Mouse (Mus musculus) midbrain, postnatal 0 days (tissue): ENCODE results near the gene Adssl1. TPM values are rescaled to one million over a fixed set of nuclear protein-coding genes. Genes with fewer than 3 reads are reported as not detected.
A peak's percentile ranks its signal among the peaks of the same experiment; 100 is the strongest.

Source experiments
- ATAC-seq: fragments of 200-750 bp; cut with Nextera tagmentation; 2 replicates; pipeline ENCODE4 v1.8.0; 2017; ENCODE audit warnings: moderate number of reproducible peaks, mild to moderate bottlenecking, moderate TSS enrichment, moderate library complexity; ENCODE audit not compliant: low FRiP score
- DNase-seq: peaks from one replicate; pipeline ENCODE4 v3.0.0-alpha.2; 2015; ENCODE audit warnings: low spot score
- H3K27ac ChIP-seq: fragments of 300-500 bp; sonication (generic); 2 replicates; pipeline ENCODE4 v1.5.1; 2014; ENCODE audit warnings: low read depth, mild to moderate bottlenecking, low read length, mixed read lengths
- H3K27me3 ChIP-seq: fragments of 300-500 bp; sonication (generic); 2 replicates; pipeline ENCODE4 v1.6.1; 2014; ENCODE audit warnings: low read length, control low read depth, mixed read lengths; ENCODE audit not compliant: insufficient read depth
- H3K36me3 ChIP-seq: fragments of 300-500 bp; sonication (generic); 2 replicates; pipeline ENCODE4 v1.6.1; 2014; ENCODE audit warnings: low read length, control low read depth, mixed read lengths; ENCODE audit not compliant: insufficient read depth
- H3K4me1 ChIP-seq: fragments of 300-500 bp; sonication (generic); 2 replicates; pipeline ENCODE4 v1.6.1; 2014; ENCODE audit warnings: mild to moderate bottlenecking, control low read depth, antibody characterized with exemption, low read length, mixed read lengths; ENCODE audit not compliant: insufficient read depth
- H3K4me2 ChIP-seq: fragments of 300-500 bp; sonication (generic); 2 replicates; pipeline ENCODE4 v1.6.1; 2014; ENCODE audit warnings: low read depth, mild to moderate bottlenecking, low read length, mixed read lengths; ENCODE audit not compliant: poor library complexity, severe bottlenecking
- H3K4me3 ChIP-seq: fragments of 300-500 bp; sonication (generic); 2 replicates; pipeline ENCODE4 v1.5.1; 2014; ENCODE audit warnings: low read depth, mild to moderate bottlenecking, low read length, moderate library complexity
- H3K9ac ChIP-seq: fragments of 300-500 bp; sonication (generic); replicated peaks from 2 replicates; pipeline ENCODE4 v1.6.1; 2014; ENCODE audit warnings: mild to moderate bottlenecking, low read length, moderate library complexity, mixed read lengths; ENCODE audit not compliant: poor library complexity, severe bottlenecking
- H3K9me3 ChIP-seq: fragments of 300-500 bp; sonication (generic); 2 replicates; pipeline ENCODE4 v1.6.1; 2016; ENCODE audit warnings: low read length, control low read depth
- CTCF ChIP-seq: IDR thresholded peaks from 2 replicates; pipeline ENCODE4 v1.5.1; 2016; ENCODE audit warnings: antibody characterized with exemption, mild to moderate bottlenecking
- WGBS: fragments of 180-500 bp; shearing (Covaris S2); extraction: QIAGEN DNeasy Blood & Tissue Kit; methylation state at CpG from one replicate; pipeline ENCODE4 v1.1.7; 2014; 5-methylcytosine and 5-hydroxymethylcytosine counted together
- polyA plus RNA-seq: library from polyadenylated mRNA; unstranded; fragments of >200 nt; fragmentation: Nextera tagmentation; extraction: Ambion mirVana; gene quantifications from 2 replicates; pipeline ENCODE4 v1.2.1, GENCODE M21; 2015
- total RNA-seq: library from RNA; depleted of rRNA; stranded (reverse); fragments of >200 nt; gene quantifications from 2 replicates; pipeline ENCODE4 v1.2.3, GENCODE M21; 2014

Adssl1 gene
- total and polyA plus RNA-seq, 2 experiments from 2014 or later = 4.1 to 8.2 TPM

- ATAC-seq (no peak), DNase-seq (no peak)
- Histone ChIP-seq H3K9ac (0 out of 2 replicates have a peak overlapping the region, but pooled peaks have one; percentile 24), H3K27me3 (no peaks in the 10 kb centered on the region), H3K27ac (peak overlapping the region; percentile 67), H3K4me1 (peaks cover 13% of the 10 kb centered on the region), H3K9me3 (no peaks in the 10 kb centered on the region), H3K4me3 (no peak overlapping the region), H3K4me2 (no peak overlapping the region), H3K36me3 (peaks cover 48% of the 10 kb centered on the region)
- TF ChIP-seq CTCF = no peak
- 88% methylated on average over 9 of the region's 9 CpGs for WGBS
Observed at GRCm38 (mm10) chr12:112665881-112666544, 46.2 kb downstream of the Adssl1 start.

- no peak for TF ChIP-seq CTCF
- Histone ChIP-seq H3K9ac (no peak overlapping the region), H3K27ac (0 out of 2 replicates have a peak overlapping the region, but pooled peaks have one; percentile 26), H3K4me1 (peaks cover 27% of the 10 kb centered on the region), H3K27me3 (no peaks in the 10 kb centered on the region), H3K9me3 (no peaks in the 10 kb centered on the region), H3K4me2 (no peak overlapping the region), H3K4me3 (no peak overlapping the region), H3K36me3 (peaks cover 39% of the 10 kb centered on the region)
- ATAC-seq = no peak
- DNase-seq = peak; percentile 37
- 69% methylated on average over 10 of the region's 10 CpGs for WGBS
Observed at GRCm38 (mm10) chr12:112667619-112668297, 47.9 kb downstream of the Adssl1 start.

GRCm38 (mm10) chr12:112670718-112671393, 51.0 kb downstream of the Adssl1 start:
- Histone ChIP-seq H3K27ac (no peak overlapping the region), H3K36me3 (peaks cover 39% of the 10 kb centered on the region), H3K4me1 (peaks cover 20% of the 10 kb centered on the region), H3K27me3 (no peaks in the 10 kb centered on the region), H3K9ac (no peak overlapping the region), H3K4me3 (no peak overlapping the region), H3K4me2 (no peak overlapping the region), H3K9me3 (no peaks in the 10 kb centered on the region)
- no peak for ATAC-seq
- no peak for DNase-seq
- TF ChIP-seq CTCF = no peak
- WGBS = 46% methylated on average over 8 of the region's 9 CpGs

- peak overlapping the region; percentile 92 for H3K4me2 ChIP-seq
- peaks cover 39% of the 10 kb centered on the region for H3K36me3 ChIP-seq
- H3K4me1 ChIP-seq = peaks cover 16% of the 10 kb centered on the region
- no peaks in the 10 kb centered on the region for H3K27me3 ChIP-seq
- H3K27ac ChIP-seq = no peak overlapping the region
- no peak for ATAC-seq
- H3K9me3 ChIP-seq = no peaks in the 10 kb centered on the region
- H3K4me3 ChIP-seq = no peak overlapping the region
- TF ChIP-seq CTCF = peak; percentile 39
- 82% methylated on average over 7 of the region's 7 CpGs for WGBS
- DNase-seq = no peak
- no peak overlapping the region for H3K9ac ChIP-seq
Observed at GRCm38 (mm10) chr12:112671891-112672290, 52.0 kb downstream of the Adssl1 start.

- DNase-seq (peak; percentile 61), ATAC-seq (peak; percentile 41; the same call in 1 of the 2 replicates)
- H3K27me3 ChIP-seq = no peaks in the 10 kb centered on the region
- H3K4me1 ChIP-seq = peaks cover 16% of the 10 kb centered on the region
- H3K27ac ChIP-seq = peak overlapping the region; percentile 75
- H3K36me3 ChIP-seq = peaks cover 32% of the 10 kb centered on the region
- WGBS = 3% methylated on average over 20 of the region's 21 CpGs
- H3K4me2 ChIP-seq = peak overlapping the region; percentile 92
- no peaks in the 10 kb centered on the region for H3K9me3 ChIP-seq
- peak overlapping the region; percentile 57 for H3K4me3 ChIP-seq
- peak overlapping the region; percentile 73 for H3K9ac ChIP-seq
- TF ChIP-seq CTCF = peak; percentile 41; the same call in 1 of the 2 replicates
Observed at GRCm38 (mm10) chr12:112672744-112673575, 53.1 kb downstream of the Adssl1 start.
